Mouse (Mus musculus): ENCODE data around the gene Map1lc3b. TPM values are rescaled to one million over a fixed set of nuclear protein-coding genes. Genes with fewer than 3 reads are reported as not detected.

Gene Map1lc3b
- polyA plus RNA-seq, 1 experiment from 2014 or later = 262 TPM

GRCm38 (mm10) chr8:121573275-121573674 lies 16.9 kb upstream of the Map1lc3b start:
- TF ChIP-seq EP300 (optimal IDR thresholded peaks at IDR 0.05) = no peak
- TF ChIP-seq CTCF (IDR thresholded peaks at IDR 0.05; ENCODE audit: low read depth) = no peak
- no peak overlapping the region for H3K27ac ChIP-seq (replicated peaks)
- WGBS = 11% methylated on average over 3 of the region's 3 CpGs
- H3K9me3 ChIP-seq (ENCODE audit: control insufficient read depth, low read length) = no peaks in the 10 kb centered on the region
- no peak overlapping the region for H3K4me2 ChIP-seq (replicated peaks; ENCODE audit: low read depth)
- no peaks in the 10 kb centered on the region for H3K36me3 ChIP-seq (ENCODE audit: control insufficient read depth, insufficient read depth, low read length)
- peaks cover 11% of the 10 kb centered on the region; the same call in 1 of the 2 replicates for H3K4me1 ChIP-seq (replicated peaks; ENCODE audit: control insufficient read depth, insufficient read depth)
- no peak overlapping the region for H3K4me3 ChIP-seq (ENCODE audit: low read depth, low read length)
- ATAC-seq (ENCODE audit: low FRiP score, low TSS enrichment) (peak; percentile 87), DNase-seq (ENCODE audit: low spot score) (peak; percentile 79)
- H3K9ac ChIP-seq (ENCODE audit: low read length) = no peak overlapping the region
- no peaks in the 10 kb centered on the region for H3K27me3 ChIP-seq (ENCODE audit: control insufficient read depth, insufficient read depth, low read length)

- Histone ChIP-seq H3K4me2 (replicated peaks; ENCODE audit: low read depth) (no peak overlapping the region), H3K4me3 (ENCODE audit: low read depth, low read length) (no peak overlapping the region), H3K36me3 (ENCODE audit: control insufficient read depth, insufficient read depth, low read length) (no peaks in the 10 kb centered on the region), H3K27me3 (ENCODE audit: control insufficient read depth, insufficient read depth, low read length) (no peaks in the 10 kb centered on the region), H3K9ac (ENCODE audit: low read length) (no peak overlapping the region), H3K9me3 (ENCODE audit: control insufficient read depth, low read length) (no peaks in the 10 kb centered on the region), H3K4me1 (replicated peaks; ENCODE audit: control insufficient read depth, insufficient read depth) (peaks cover 11% of the 10 kb centered on the region; the same call in 1 of the 2 replicates), H3K27ac (replicated peaks) (no peak overlapping the region)
- DNase-seq (ENCODE audit: low spot score) (no peak), ATAC-seq (ENCODE audit: low FRiP score, low TSS enrichment) (no peak)
- WGBS = 69% methylated on average over 3 of the region's 3 CpGs
- TF ChIP-seq EP300 (optimal IDR thresholded peaks at IDR 0.05) = no peak
- no peak for TF ChIP-seq CTCF (IDR thresholded peaks at IDR 0.05; ENCODE audit: low read depth)
Observed at GRCm38 (mm10) chr8:121575661-121576060, 14.5 kb upstream of the Map1lc3b start.

GRCm38 (mm10) chr8:121577751-121578675 lies 12.1 kb upstream of the Map1lc3b start:
- H3K4me1 ChIP-seq (replicated peaks; ENCODE audit: control insufficient read depth, insufficient read depth) = peaks cover 11% of the 10 kb centered on the region; the same call in 1 of the 2 replicates
- peak overlapping the region; percentile 82 for H3K4me3 ChIP-seq (ENCODE audit: low read depth, low read length)
- ATAC-seq (ENCODE audit: low FRiP score, low TSS enrichment) (no peak; the same call in 1 of the 2 replicates), DNase-seq (ENCODE audit: low spot score) (peak; percentile 39)
- no peaks in the 10 kb centered on the region for H3K27me3 ChIP-seq (ENCODE audit: control insufficient read depth, insufficient read depth, low read length)
- peak overlapping the region; percentile 86 for H3K9ac ChIP-seq (ENCODE audit: low read length)
- no peaks in the 10 kb centered on the region for H3K9me3 ChIP-seq (ENCODE audit: control insufficient read depth, low read length)
- TF ChIP-seq CTCF (IDR thresholded peaks at IDR 0.05; ENCODE audit: low read depth) (0 out of 2 replicates have a peak, but pooled peaks have one; percentile 0), EP300 (optimal IDR thresholded peaks at IDR 0.05) (no peak)
- H3K4me2 ChIP-seq (replicated peaks; ENCODE audit: low read depth) = peak overlapping the region; percentile 88
- H3K27ac ChIP-seq (replicated peaks) = peak overlapping the region; percentile 73
- no peaks in the 10 kb centered on the region for H3K36me3 ChIP-seq (ENCODE audit: control insufficient read depth, insufficient read depth, low read length)
- 2% methylated on average over 43 of the region's 44 CpGs for WGBS

- TF ChIP-seq EP300 (optimal IDR thresholded peaks at IDR 0.05) (no peak), CTCF (IDR thresholded peaks at IDR 0.05; ENCODE audit: low read depth) (no peak)
Observed at GRCm38 (mm10) chr8:121578676-121579451, 11.3 kb upstream of the Map1lc3b start, which contains the start of gene Fbxo31. Gene Fbxo31, minus strand, starts transcription at chr8:121578806.

GRCm38 (mm10) chr8:121580465-121580864 lies 9.7 kb upstream of the Map1lc3b start:
- TF ChIP-seq CTCF (IDR thresholded peaks at IDR 0.05; ENCODE audit: low read depth) (no peak), EP300 (optimal IDR thresholded peaks at IDR 0.05) (no peak)
- no peak overlapping the region for H3K9ac ChIP-seq (ENCODE audit: low read length)
- no peaks in the 10 kb centered on the region for H3K9me3 ChIP-seq (ENCODE audit: control insufficient read depth, low read length)
- 9% methylated on average over 9 of the region's 9 CpGs for WGBS
- H3K36me3 ChIP-seq (ENCODE audit: control insufficient read depth, insufficient read depth, low read length) = no peaks in the 10 kb centered on the region
- H3K27me3 ChIP-seq (ENCODE audit: control insufficient read depth, insufficient read depth, low read length) = no peaks in the 10 kb centered on the region
- peaks cover 14% of the 10 kb centered on the region; the same call in 1 of the 2 replicates for H3K4me1 ChIP-seq (replicated peaks; ENCODE audit: control insufficient read depth, insufficient read depth)
- H3K27ac ChIP-seq (replicated peaks) = peak overlapping the region; percentile 78
- DNase-seq (ENCODE audit: low spot score) (peak; percentile 66), ATAC-seq (ENCODE audit: low FRiP score, low TSS enrichment) (peak; percentile 62)
- H3K4me2 ChIP-seq (replicated peaks; ENCODE audit: low read depth) = peak overlapping the region; percentile 15; the same call in 1 of the 2 replicates
- no peak overlapping the region for H3K4me3 ChIP-seq (ENCODE audit: low read depth, low read length)

More at GRCm38 (mm10) chr8:121578676-121579451, 11.3 kb upstream of the Map1lc3b start, which contains the start of gene Fbxo31:
- H3K9me3 ChIP-seq (ENCODE audit: control insufficient read depth, low read length) = no peaks in the 10 kb centered on the region
- peaks cover 11% of the 10 kb centered on the region; the same call in 1 of the 2 replicates for H3K4me1 ChIP-seq (replicated peaks; ENCODE audit: control insufficient read depth, insufficient read depth)
- peak within 1 kb of the TSS; percentile 82 for H3K4me3 ChIP-seq (ENCODE audit: low read depth, low read length)
- peak within 1 kb of the TSS; percentile 86 for H3K9ac ChIP-seq (ENCODE audit: low read length)
- H3K4me2 ChIP-seq (replicated peaks; ENCODE audit: low read depth) = peak within 1 kb of the TSS; percentile 88
- no peaks in the 10 kb centered on the region for H3K27me3 ChIP-seq (ENCODE audit: control insufficient read depth, insufficient read depth, low read length)
- peak within 1 kb of the TSS; percentile 78 for H3K27ac ChIP-seq (replicated peaks)
- WGBS = 2% methylated on average over 59 of the region's 63 CpGs
- H3K36me3 ChIP-seq (ENCODE audit: control insufficient read depth, insufficient read depth, low read length) = no peaks in the 10 kb centered on the region
- DNase-seq (ENCODE audit: low spot score) = peak; percentile 99
- ATAC-seq (ENCODE audit: low FRiP score, low TSS enrichment) = peak; percentile 91
